Mouse (Mus musculus) left cerebral cortex, postnatal 14 days (tissue): ENCODE measurements around the gene Brpf3. TPM values are rescaled to one million over a fixed set of nuclear protein-coding genes. Genes with fewer than 3 reads are reported as not detected.
A peak's percentile ranks its signal among the peaks of the same experiment; 100 is the strongest.
"Not testable (repeated sequence)": the region's sequence is repeated elsewhere in the genome, so short reads cannot be mapped to it uniquely, and the experiment has no call there.

Experiments used
- DNase-seq, 2 experiments: peaks; one replicate each; pipeline ENCODE4 v3.0.0; 2021 to 2022; ENCODE audit warnings: low spot score in 2 of 2, mixed read lengths in 1 of 2
- intact Hi-C: fragments of 180-260 bp; cut with DNase I; formaldehyde crosslinking; loops from one replicate; pipeline ENCODE4 v1.15.1; 2025
- total RNA-seq, 2 experiments: library from RNA; stranded (reverse); gene quantifications; 2 replicates each; pipeline ENCODE4 v1.2.3; 2021

The Brpf3 gene
- total RNA-seq, 2 experiments from 2014 or later = 43.4 to 49.6 TPM

DNA sequence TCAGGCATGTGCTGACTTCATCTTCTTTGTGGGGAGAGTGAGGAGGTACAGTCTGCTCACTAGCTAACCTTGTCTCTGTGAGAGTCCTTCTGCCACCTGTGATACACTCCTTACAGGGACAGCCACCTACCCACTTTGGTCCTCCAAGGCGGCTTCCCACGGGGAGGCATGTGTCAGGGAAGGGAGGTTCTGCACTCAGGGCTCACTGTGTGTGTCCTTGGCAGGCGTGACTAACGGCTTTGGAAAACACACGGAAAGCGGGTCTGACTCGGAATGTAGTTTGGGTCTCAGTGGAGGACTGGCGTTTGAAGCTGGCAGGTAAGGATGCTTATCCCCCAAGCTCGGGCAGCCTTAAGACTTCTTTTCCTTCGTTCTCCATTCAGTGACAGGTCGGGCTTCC lies 22.9 kb downstream of the Brpf3 start:
- DNase-seq = no peak
- intact Hi-C loops = no loop called here

GRCm38 (mm10) chr17:28824896-28825295 lies 24.0 kb downstream of the Brpf3 start:
- peak; percentile 47 to 67 for DNase-seq
- intact Hi-C loops = loop anchor here (5.0 kb wide), 1 partner anchor 52 kb away; no protein-coding TSS in a partner anchor

DNA sequence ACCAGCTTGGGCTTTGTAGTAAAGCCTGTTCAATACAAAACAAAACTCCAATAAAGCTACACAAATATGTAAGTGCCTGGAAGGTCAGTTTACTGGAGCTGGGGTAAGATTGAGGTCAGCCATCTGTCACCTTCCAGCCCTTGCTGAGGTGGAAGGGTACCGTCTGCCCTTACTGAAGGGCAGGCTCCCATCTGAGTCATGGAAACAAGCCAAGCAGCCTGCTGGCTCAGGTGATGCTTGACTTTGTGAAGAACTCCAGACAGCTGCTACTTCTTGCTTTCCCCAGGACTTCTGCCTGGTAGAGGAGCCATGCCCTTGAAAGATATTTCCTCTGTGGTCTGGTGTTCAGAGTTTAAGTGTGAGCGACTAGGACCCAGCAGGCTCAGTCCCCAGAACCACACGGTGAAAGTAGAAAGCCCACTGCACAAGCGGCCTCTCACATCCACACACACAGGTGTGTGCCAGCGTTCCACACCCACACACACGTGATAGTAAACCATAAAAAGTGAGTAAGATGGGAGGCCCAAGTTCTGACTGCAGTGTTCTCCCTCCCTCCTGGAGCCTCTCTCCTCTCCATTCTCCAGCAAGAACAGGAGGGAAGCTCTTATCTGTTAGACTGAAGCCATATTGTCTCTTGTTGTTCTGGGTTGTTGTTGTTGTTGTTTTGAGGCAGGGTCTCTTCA lies 24.6 kb downstream of the Brpf3 start:
- intact Hi-C loops = loop anchor here (5.0 kb wide), 1 partner anchor 52 kb away; no protein-coding TSS in a partner anchor
- DNase-seq = no peak

DNA sequence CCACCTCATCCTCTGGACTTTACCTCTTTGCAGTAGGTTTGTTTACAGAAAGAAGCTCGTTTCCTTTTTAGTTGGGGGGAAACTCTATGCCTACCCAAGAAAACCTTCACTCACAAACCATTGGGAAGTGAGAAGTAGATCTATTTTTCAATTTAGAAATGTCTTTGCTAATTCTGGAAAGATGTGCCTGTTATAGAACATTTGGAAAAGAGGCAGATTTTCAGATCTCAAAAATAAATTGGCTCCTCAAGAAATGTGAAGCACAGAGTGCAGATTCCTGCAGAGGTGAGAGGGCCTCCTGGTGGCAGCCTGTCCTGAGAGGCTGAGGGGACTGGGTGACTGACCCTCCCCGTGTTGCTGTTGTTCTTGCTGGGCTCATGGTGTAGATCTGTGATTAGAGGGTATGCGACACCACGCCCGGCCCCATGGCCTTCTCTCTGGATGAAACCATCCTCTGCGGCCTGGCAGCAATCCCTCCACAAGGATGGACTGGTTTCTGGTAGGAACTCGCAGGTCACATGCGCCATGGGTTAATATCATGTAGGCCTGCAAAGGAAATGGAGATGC lies 26.9 kb downstream of the Brpf3 start:
- DNase-seq = peak in 1 of 2 experiments; percentile 28
- intact Hi-C loops = loop anchor here (5.0 kb wide), 1 partner anchor 50 kb away; no protein-coding TSS in a partner anchor

DNA sequence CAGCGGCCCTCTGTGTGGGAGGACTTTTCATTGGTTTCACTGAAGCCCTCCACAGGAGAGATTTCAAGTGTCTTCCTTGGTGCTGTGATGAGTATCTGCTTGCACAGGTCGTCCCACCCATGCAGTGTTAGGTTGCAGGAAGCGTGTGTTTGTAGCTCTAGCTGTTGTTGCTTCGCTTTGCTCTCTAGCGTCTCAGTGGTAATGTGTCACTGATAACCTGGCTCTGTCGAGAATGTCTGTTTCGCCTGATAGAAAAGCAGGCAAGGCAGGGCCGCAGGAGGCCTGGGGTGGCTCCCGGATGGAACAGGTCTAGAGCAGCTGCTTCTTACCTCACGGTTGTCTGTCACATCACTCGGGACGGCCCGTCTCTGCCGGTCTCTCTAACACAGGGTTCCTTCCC lies 28.2 kb downstream of the Brpf3 start:
- intact Hi-C loops = loop anchor here (5.0 kb wide), 1 partner anchor 48 kb away; no protein-coding TSS in a partner anchor

GRCm38 (mm10) chr17:28831065-28831464 lies 30.2 kb downstream of the Brpf3 start:
- DNase-seq = no peak
- intact Hi-C loops = no loop called here

More for the DNA sequence above, 28.2 kb downstream of the Brpf3 start:
- DNase-seq = no peak

DNA sequence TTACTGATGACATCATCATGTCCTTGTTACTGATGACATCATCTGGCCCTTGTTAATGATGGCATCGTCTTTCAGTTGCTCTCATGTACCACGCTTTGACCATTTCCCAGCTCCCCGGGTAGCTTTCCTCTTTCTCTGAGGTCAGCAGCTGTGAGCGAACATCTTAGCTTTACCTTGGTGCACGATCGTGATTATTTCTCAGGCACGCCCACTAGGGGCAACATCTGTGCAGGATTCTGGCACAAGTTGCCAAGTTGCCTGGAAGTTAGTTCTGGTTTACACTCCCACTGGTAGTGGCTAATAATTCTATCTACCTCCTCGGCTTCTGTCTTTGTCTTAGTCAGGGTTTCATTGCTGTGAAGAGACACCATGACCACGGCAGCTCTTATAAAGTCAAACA lies 31.1 kb downstream of the Brpf3 start:
- intact Hi-C loops = no loop called here
- no peak for DNase-seq

DNA sequence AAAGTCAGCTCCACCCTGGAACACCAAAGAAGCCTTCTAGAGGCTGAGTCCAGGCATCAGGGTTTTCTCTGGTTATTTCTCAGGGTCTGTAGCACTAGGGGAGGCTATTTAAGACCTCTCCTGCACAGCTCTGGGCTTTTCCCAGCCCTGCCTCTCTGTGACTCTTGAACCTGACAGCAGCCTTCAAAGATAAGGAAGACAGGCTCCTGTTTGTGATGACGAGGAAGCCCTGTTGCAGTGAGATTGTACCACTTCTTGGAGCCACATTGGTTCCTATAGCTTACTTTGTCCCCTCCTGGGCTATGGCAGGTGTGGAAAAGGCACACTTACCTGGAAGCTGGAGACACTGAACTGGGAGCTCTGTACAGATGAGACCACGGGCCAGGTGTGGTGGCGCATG lies 32.0 kb downstream of the Brpf3 start:
- intact Hi-C loops = no loop called here
- DNase-seq = no peak

- DNase-seq = no peak
- intact Hi-C loops = no loop called here
These were observed 33.8 kb downstream of the Brpf3 start for GRCm38 (mm10) chr17:28834676-28835075.

DNA sequence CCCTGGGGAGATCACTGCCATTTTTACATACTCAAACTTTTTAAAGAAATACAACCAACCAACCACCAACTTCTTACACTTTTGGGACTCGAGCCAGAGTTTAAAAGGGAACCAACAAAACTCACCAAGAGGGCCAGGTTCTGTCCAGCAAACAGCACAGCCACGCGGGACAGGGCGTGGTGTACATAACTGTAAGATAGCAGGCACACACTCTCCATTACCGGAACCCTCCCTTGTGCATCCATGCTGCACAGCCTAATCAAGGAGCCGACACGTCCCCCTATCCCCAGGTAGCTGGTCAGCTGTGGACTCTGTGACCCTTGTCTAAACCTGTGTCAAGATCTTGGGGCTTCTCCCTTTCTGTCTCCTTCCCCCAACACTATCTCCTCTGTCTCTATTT lies 37.0 kb downstream of the Brpf3 start:
- intact Hi-C loops = no loop called here
- DNase-seq = no peak

- intact Hi-C loops, DNase-seq: not testable (repeated sequence)
These were observed 41.1 kb downstream of the Brpf3 start for GRCm38 (mm10) chr17:28841947-28842346.

- intact Hi-C loops = no loop called here
These were observed 42.8 kb downstream of the Brpf3 start for GRCm38 (mm10) chr17:28843665-28844064.

GRCm38 (mm10) chr17:28846974-28847617 lies 46.2 kb downstream of the Brpf3 start:
- intact Hi-C loops = no loop called here
- DNase-seq = no peak

More at GRCm38 (mm10) chr17:28843665-28844064, 42.8 kb downstream of the Brpf3 start:
- no peak for DNase-seq

GRCm38 (mm10) chr17:28850511-28850910 lies 49.6 kb downstream of the Brpf3 start:
- no peak for DNase-seq
- intact Hi-C loops = no loop called here

- no peak for DNase-seq
- intact Hi-C loops = no loop called here
These were observed 53.5 kb downstream of the Brpf3 start for GRCm38 (mm10) chr17:28854377-28854776.

DNA sequence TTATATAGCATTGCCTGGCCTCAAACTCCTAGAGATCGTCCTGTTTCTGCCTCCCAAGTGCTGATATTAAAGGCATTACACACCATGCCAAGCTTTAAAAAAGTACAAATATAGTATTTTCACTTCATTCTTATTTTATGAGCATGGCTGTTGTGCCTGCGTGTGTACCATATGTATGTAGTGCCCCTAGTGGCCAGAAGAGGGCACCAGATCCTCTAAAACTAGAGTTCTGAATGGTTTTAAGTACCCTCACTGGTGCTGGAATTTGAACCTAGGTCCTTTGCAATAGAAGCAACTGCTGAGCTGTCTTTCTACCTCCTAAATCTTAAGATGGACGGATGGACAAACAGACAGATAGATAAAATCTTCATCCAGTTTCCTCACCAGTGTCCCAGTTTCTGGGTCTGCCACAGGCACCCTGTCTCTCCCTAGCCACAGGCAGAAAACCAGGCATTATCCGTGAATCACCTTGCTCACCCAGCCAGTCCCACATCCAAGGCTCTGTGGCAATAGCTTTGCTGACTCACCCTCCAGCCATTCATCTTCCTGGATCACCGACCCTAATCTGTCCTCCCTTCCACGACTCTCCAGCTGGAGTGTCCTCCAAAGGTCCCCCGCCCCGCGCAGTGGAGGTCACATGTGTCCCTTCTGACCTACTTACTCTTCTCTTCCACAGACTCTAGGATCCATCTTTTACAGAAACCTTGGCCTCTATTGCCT lies 54.4 kb downstream of the Brpf3 start:
- intact Hi-C loops = no loop called here
- no peak for DNase-seq

DNA sequence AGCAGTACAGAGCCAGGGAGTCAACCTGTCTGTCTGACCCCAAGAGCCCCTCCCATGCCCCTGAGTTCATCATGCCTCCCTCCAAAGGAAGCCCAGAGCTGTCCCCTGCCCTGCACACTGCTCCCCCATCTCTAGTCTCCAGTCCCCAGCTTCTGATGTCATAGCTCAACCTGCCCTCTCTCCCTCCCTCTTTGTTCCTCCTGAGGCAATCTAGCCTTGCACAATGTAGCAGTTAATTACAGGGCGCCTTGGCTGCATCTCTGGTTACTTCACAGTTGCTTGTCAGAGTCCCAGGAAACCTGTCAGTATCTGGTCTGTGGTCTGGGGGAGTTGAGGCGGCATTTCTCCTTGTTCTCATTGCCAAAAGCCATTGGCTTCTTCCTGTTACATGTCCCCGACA lies 55.1 kb downstream of the Brpf3 start:
- DNase-seq = no peak
- intact Hi-C loops = loop anchor here (2.0 kb wide), 1 partner anchor 71 kb away; no protein-coding TSS in a partner anchor

DNA sequence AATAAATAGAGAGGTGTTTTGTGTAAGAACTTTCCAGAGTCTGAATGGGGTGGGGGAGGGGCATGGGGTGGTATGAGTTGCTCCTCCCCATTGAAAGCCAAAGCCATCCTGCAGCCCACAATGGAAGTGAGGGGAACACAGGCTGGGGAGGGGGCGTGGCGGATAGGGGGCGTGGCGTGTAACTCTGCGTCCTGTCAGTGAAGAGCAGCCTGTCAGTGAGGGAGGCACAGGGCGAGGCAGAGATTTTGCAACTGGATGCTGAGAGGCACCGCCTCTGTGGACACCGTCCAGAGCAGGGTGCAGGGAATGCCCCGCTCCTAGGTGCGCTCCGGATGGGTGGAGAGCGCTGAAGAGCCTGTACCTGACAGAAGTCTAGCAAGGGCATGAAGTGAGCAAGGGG lies 57.3 kb downstream of the Brpf3 start, which contains the start of gene Pnpla1:
TSS of gene Pnpla1 (plus strand) at position 207 of the 400 bp plus-strand sequence.
- DNase-seq = no peak
- intact Hi-C loops = no loop called here

GRCm38 (mm10) chr17:28863926-28864325 lies 63.0 kb downstream of the Brpf3 start:
- intact Hi-C loops = no loop called here
- DNase-seq = no peak

- no peak for DNase-seq
- intact Hi-C loops = no loop called here
These were observed 63.6 kb downstream of the Brpf3 start for GRCm38 (mm10) chr17:28864464-28864863.
